Mouse (Mus musculus): ENCODE data around the gene Wfdc10. TPM values are rescaled to one million over a fixed set of nuclear protein-coding genes. Genes with fewer than 3 reads are reported as not detected.

The Wfdc10 gene
- total and polyA plus RNA-seq, 2 experiments, result not detected

DNA sequence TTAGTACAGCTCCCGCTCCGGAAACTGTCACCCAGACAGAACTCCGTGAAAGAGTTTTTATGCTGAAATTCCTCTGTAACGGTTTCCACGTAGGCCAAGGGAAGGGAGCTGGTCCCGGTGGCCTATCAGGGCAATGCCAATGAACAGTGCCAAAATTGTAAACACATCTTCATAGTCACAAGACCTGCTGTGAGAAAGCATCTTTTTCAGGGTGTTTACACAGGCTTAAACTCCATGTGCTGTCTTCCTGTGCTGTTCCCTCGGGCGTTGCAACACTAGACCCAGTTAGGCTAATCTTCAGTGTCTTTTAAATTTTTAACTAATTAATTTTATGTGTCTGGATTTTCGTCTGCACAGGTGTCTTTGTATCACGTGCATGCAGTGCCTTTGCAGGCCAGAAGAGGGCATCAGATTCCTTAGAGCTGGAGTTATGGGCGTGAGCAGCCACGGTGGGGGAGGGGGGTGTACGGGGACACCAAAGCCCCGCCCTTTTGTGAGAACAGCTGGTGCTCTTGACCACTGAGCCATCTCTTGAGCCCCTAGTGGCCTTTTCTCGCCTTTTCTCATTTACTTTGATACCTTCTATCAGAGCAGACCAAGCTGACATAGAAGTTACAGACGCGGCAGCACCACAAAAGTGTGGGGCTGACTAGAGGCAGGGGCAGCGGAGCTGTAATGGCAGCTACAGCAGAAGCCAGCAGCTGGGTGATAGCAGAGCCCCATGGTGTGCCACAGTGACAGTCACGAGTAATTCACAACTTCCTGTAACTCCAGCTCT, 23.2 kb downstream of the Wfdc10 start:
- no peaks in the 10 kb centered on the region for H3K27me3 ChIP-seq (ENCODE audit: control insufficient read depth, insufficient read depth, low read length)
- peak; percentile 81 for TF ChIP-seq CTCF (IDR thresholded peaks at IDR 0.05; ENCODE audit: low read depth, low read length)
- no peak for TF ChIP-seq POLR2A (IDR thresholded peaks at IDR 0.05; ENCODE audit: extremely low read depth, insufficient read depth, low read length)
- H3K27ac ChIP-seq (replicated peaks; ENCODE audit: insufficient read depth, low read depth, low read length), result no peak overlapping the region
- H3K9ac ChIP-seq (ENCODE audit: low read depth, low read length), result peak overlapping the region; percentile 29; the same call in 1 of the 2 replicates
- no peaks in the 10 kb centered on the region for H3K36me3 ChIP-seq (ENCODE audit: control insufficient read depth, insufficient read depth, low read length)
- WGBS, result 20% methylated on average over 19 of the region's 19 CpGs
- DNase-seq (ENCODE audit: extremely low read depth, low read depth, low spot score), result peak; percentile 50
- no peaks in the 10 kb centered on the region for H3K79me2 ChIP-seq (ENCODE audit: control insufficient read depth, insufficient read depth, low read length)
- H3K4me1 ChIP-seq (ENCODE audit: control insufficient read depth, insufficient read depth, low read length), result 0 out of 2 replicates have a peak, but pooled peaks cover 3% of the 10 kb centered on the region
- no peak overlapping the region for H3K4me3 ChIP-seq (ENCODE audit: insufficient read depth, low read depth, low read length)

DNA sequence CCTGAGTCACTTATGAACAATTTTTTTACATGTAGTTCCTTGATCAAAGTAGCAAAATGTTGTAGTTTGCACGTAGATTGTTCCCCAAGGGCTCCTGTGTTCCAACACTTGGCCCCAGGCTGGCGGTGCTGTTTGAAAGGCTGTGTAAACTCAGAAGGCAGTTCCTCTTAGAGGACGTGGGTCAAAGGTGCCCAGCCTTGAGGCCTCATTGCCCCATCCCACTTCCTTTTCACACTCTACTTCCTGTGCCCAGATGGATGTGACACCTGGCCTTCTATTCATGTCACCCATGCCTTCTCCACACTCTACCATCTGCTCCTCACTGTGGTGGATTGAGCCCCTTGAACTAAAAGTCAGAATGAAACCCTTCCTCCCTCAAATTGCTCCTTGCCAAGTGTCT, 24.1 kb downstream of the Wfdc10 start:
- Histone ChIP-seq H3K4me1 (ENCODE audit: control insufficient read depth, insufficient read depth, low read length) (0 out of 2 replicates have a peak, but pooled peaks cover 3% of the 10 kb centered on the region), H3K27me3 (ENCODE audit: control insufficient read depth, insufficient read depth, low read length) (no peaks in the 10 kb centered on the region), H3K4me3 (ENCODE audit: insufficient read depth, low read depth, low read length) (no peak overlapping the region), H3K36me3 (ENCODE audit: control insufficient read depth, insufficient read depth, low read length) (no peaks in the 10 kb centered on the region), H3K27ac (replicated peaks; ENCODE audit: insufficient read depth, low read depth, low read length) (no peak overlapping the region), H3K9ac (ENCODE audit: low read depth, low read length) (no peak overlapping the region), H3K79me2 (ENCODE audit: control insufficient read depth, insufficient read depth, low read length) (no peaks in the 10 kb centered on the region)
- WGBS, result 60% methylated on average over 3 of the region's 3 CpGs
- no peak for DNase-seq (ENCODE audit: extremely low read depth, low read depth, low spot score)
- TF ChIP-seq POLR2A (IDR thresholded peaks at IDR 0.05; ENCODE audit: extremely low read depth, insufficient read depth, low read length) (no peak), CTCF (IDR thresholded peaks at IDR 0.05; ENCODE audit: low read depth, low read length) (no peak)

DNA sequence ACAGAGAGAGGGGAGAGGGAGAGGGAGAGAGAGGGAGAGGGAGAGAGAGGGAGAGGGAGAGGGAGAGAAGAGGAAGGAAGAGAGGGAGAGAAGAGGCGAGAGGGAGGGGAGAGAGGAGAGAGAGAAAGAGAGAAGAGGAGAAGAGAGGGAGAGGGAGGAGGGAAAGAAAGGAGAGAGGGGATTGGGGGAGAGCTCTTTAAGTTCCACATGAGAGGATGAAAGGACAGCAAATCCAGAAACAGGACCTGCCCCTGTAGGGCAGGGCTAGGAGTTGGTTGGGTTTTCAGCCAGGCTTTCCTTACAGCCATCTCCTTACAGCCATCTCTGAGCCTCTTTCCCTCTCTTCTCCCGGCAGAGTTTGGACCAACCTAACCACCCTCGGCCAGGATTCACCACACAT, 29.0 kb downstream of the Wfdc10 start, which contains the start of gene Wfdc13:
Gene Wfdc13 (plus strand): TSS at position 301 of the 400 bp plus-strand sequence.
- TF ChIP-seq POLR2A (IDR thresholded peaks at IDR 0.05; ENCODE audit: extremely low read depth, insufficient read depth, low read length) (no peak), CTCF (IDR thresholded peaks at IDR 0.05; ENCODE audit: low read depth, low read length) (no peak)
- Histone ChIP-seq H3K79me2 (ENCODE audit: control insufficient read depth, insufficient read depth, low read length) (no peaks in the 10 kb centered on the region), H3K27ac (replicated peaks; ENCODE audit: insufficient read depth, low read depth, low read length) (no peak within 1 kb of the TSS), H3K27me3 (ENCODE audit: control insufficient read depth, insufficient read depth, low read length) (peaks cover 2% of the 10 kb centered on the region; the same call in 1 of the 2 replicates), H3K4me1 (ENCODE audit: control insufficient read depth, insufficient read depth, low read length) (no peaks in the 10 kb centered on the region), H3K9ac (ENCODE audit: low read depth, low read length) (no peak within 1 kb of the TSS), H3K36me3 (ENCODE audit: control insufficient read depth, insufficient read depth, low read length) (no peaks in the 10 kb centered on the region), H3K4me3 (ENCODE audit: insufficient read depth, low read depth, low read length) (no peak within 1 kb of the TSS)
- WGBS, result 60% methylated on average over 3 of the region's 3 CpGs
- DNase-seq (ENCODE audit: extremely low read depth, low read depth, low spot score), result no peak

DNA sequence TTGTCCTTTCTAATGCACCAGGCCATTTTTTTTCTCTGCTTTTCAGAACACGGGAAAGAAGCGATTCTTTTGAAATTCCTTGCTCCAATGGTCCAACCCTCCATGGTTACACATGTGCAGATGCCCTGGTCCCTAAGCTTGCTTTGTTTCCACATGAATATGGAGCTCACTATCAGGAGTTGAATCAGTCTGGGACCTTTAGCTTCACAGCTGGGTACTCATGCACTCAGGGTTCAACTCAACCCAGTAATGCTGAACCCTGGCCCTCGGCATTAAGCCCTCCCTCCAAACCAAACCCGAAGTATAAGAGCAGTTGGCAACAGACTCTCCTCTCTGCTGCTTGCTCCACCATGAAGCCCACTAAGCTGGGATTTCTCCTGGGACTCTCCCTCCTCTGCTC, 42.4 kb downstream of the Wfdc10 start, which contains the start of gene Spint4:
Gene Spint4 (plus strand): TSS at position 301 of the 400 bp plus-strand sequence.
- H3K9ac ChIP-seq (ENCODE audit: low read depth, low read length), result no peak within 1 kb of the TSS
- H3K4me1 ChIP-seq (ENCODE audit: control insufficient read depth, insufficient read depth, low read length), result no peaks in the 10 kb centered on the region
- no peaks in the 10 kb centered on the region; the same call in 1 of the 2 replicates for H3K27me3 ChIP-seq (ENCODE audit: control insufficient read depth, insufficient read depth, low read length)
- H3K4me3 ChIP-seq (ENCODE audit: insufficient read depth, low read depth, low read length), result no peak within 1 kb of the TSS
- 81% methylated on average over 4 of the region's 4 CpGs for WGBS
- TF ChIP-seq POLR2A (IDR thresholded peaks at IDR 0.05; ENCODE audit: extremely low read depth, insufficient read depth, low read length), result no peak
- TF ChIP-seq CTCF (IDR thresholded peaks at IDR 0.05; ENCODE audit: low read depth, low read length), result no peak
- H3K27ac ChIP-seq (replicated peaks; ENCODE audit: insufficient read depth, low read depth, low read length), result no peak within 1 kb of the TSS
- no peaks in the 10 kb centered on the region for H3K79me2 ChIP-seq (ENCODE audit: control insufficient read depth, insufficient read depth, low read length)
- DNase-seq (ENCODE audit: extremely low read depth, low read depth, low spot score), result no peak
- H3K36me3 ChIP-seq (ENCODE audit: control insufficient read depth, insufficient read depth, low read length), result no peaks in the 10 kb centered on the region

DNA sequence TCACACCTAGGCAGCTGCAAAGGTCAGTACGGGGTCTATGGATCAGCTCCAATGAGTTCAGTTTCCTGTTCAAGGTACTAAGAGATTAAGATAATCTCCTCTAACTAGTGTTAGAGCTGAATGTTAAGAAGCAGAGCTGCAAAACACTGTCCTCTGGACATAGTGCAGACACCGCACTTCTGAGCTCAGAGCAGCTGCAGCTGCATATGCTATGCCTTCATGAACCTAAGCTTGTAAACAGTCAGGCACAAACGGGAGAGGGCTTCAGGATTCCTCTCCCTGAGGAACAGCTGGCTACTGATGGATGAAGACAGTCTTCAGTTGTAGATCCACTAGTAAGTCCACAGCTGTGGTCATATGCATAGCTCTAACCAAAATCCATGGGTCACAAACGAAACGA, 45.1 kb downstream of the Wfdc10 start:
- Histone ChIP-seq H3K27ac (replicated peaks; ENCODE audit: insufficient read depth, low read depth, low read length) (no peak overlapping the region), H3K9ac (ENCODE audit: low read depth, low read length) (no peak overlapping the region), H3K79me2 (ENCODE audit: control insufficient read depth, insufficient read depth, low read length) (no peaks in the 10 kb centered on the region), H3K4me3 (ENCODE audit: insufficient read depth, low read depth, low read length) (no peak overlapping the region), H3K36me3 (ENCODE audit: control insufficient read depth, insufficient read depth, low read length) (no peaks in the 10 kb centered on the region), H3K27me3 (ENCODE audit: control insufficient read depth, insufficient read depth, low read length) (no peaks in the 10 kb centered on the region), H3K4me1 (ENCODE audit: control insufficient read depth, insufficient read depth, low read length) (no peaks in the 10 kb centered on the region)
- no peak for DNase-seq (ENCODE audit: extremely low read depth, low read depth, low spot score)
- no peak for TF ChIP-seq CTCF (IDR thresholded peaks at IDR 0.05; ENCODE audit: low read depth, low read length)
- TF ChIP-seq POLR2A (IDR thresholded peaks at IDR 0.05; ENCODE audit: extremely low read depth, insufficient read depth, low read length), result no peak
- WGBS, result 72% methylated on average over 5 of the region's 5 CpGs

DNA sequence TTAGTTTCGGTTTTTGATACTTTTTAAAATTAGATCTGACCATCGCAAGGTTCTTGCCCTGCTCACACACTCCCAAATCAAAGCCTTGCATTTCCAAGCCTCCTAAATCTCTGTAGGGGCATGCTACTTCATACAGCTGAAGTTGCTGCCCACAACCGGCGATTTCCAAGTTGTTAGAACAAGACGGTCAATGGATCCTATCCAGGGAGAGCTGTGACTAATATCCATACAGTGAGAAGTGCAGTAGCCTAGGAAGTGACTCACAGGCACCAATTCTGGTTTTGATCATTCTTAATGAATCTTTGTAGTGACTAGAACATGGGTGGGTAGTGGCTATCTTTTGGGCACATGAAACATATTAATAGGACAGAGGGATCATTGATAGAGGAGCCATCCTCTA, 45.9 kb downstream of the Wfdc10 start:
- Histone ChIP-seq H3K27me3 (ENCODE audit: control insufficient read depth, insufficient read depth, low read length) (no peaks in the 10 kb centered on the region), H3K27ac (replicated peaks; ENCODE audit: insufficient read depth, low read depth, low read length) (no peak overlapping the region), H3K4me1 (ENCODE audit: control insufficient read depth, insufficient read depth, low read length) (no peaks in the 10 kb centered on the region), H3K36me3 (ENCODE audit: control insufficient read depth, insufficient read depth, low read length) (no peaks in the 10 kb centered on the region), H3K4me3 (ENCODE audit: insufficient read depth, low read depth, low read length) (no peak overlapping the region), H3K79me2 (ENCODE audit: control insufficient read depth, insufficient read depth, low read length) (no peaks in the 10 kb centered on the region), H3K9ac (ENCODE audit: low read depth, low read length) (no peak overlapping the region)
- TF ChIP-seq POLR2A (IDR thresholded peaks at IDR 0.05; ENCODE audit: extremely low read depth, insufficient read depth, low read length) (no peak), CTCF (IDR thresholded peaks at IDR 0.05; ENCODE audit: low read depth, low read length) (no peak)
- no peak for DNase-seq (ENCODE audit: extremely low read depth, low read depth, low spot score)
- 85% methylated on average over 5 of the region's 5 CpGs for WGBS

Measured in liver, adult 2 months (tissue).